Mouse (Mus musculus) stomach, embryonic 16.5 days (tissue): ENCODE results near the gene Psd. TPM values are rescaled to one million over a fixed set of nuclear protein-coding genes. Genes with fewer than 3 reads are reported as not detected.

ENCODE experiments used
- ATAC-seq: fragments of 200-750 bp; cut with Nextera tagmentation; 2 replicates; pipeline ENCODE4 v1.8.0; 2017; ENCODE audit warnings: moderate number of reproducible peaks, moderate TSS enrichment; ENCODE audit not compliant: insufficient read depth, low FRiP score
- H3K27ac ChIP-seq: fragments of 300-500 bp; sonication (generic); 2 replicates; pipeline ENCODE4 v1.5.1; 2014; ENCODE audit warnings: low read length
- H3K27me3 ChIP-seq: fragments of 300-500 bp; sonication (generic); 2 replicates; pipeline ENCODE4 v1.6.1; 2014; ENCODE audit warnings: low read length, control low read depth, mixed read lengths; ENCODE audit not compliant: control insufficient read depth, insufficient read depth
- H3K36me3 ChIP-seq: fragments of 300-500 bp; sonication (generic); 2 replicates; pipeline ENCODE4 v1.6.1; 2014; ENCODE audit warnings: low read length; ENCODE audit not compliant: control insufficient read depth, insufficient read depth
- H3K4me1 ChIP-seq: fragments of 300-500 bp; sonication (generic); 2 replicates; pipeline ENCODE4 v1.6.1; 2014; ENCODE audit warnings: low read length, control low read depth, mixed read lengths; ENCODE audit not compliant: control insufficient read depth, insufficient read depth
- H3K4me2 ChIP-seq: fragments of 300-500 bp; sonication (generic); 2 replicates; pipeline ENCODE4 v1.6.1; 2014; ENCODE audit warnings: low read depth, low read length, mixed read lengths
- H3K4me3 ChIP-seq: fragments of 300-500 bp; sonication (generic); replicated peaks from 2 replicates; pipeline ENCODE4 v1.5.1; 2014; ENCODE audit warnings: mild to moderate bottlenecking, low read length
- H3K9ac ChIP-seq: fragments of 300-500 bp; sonication (generic); 2 replicates; pipeline ENCODE4 v1.6.1; 2014; ENCODE audit warnings: low read length
- H3K9me3 ChIP-seq: fragments of 300-500 bp; sonication (generic); replicated peaks from 2 replicates; pipeline ENCODE4 v1.6.1; 2016; ENCODE audit warnings: low read length, control low read depth; ENCODE audit not compliant: control insufficient read depth
- WGBS: fragments of 180-500 bp; shearing (Covaris S2); extraction: QIAGEN DNeasy Blood & Tissue Kit; methylation state at CpG from one replicate; pipeline ENCODE4 v1.1.7; 2014; 5-methylcytosine and 5-hydroxymethylcytosine counted together
- polyA plus RNA-seq: library from polyadenylated mRNA; unstranded; fragments of >200 nt; fragmentation: Nextera tagmentation; extraction: Ambion mirVana; gene quantifications from 2 replicates; pipeline ENCODE4 v1.2.1, GENCODE M21; 2015

Gene Psd
- polyA plus RNA-seq, 1 experiment from 2014 or later = 23.0 TPM

GRCm38 (mm10) chr19:46317546-46317885 lies 9.4 kb downstream of the Psd start:
- peak; percentile 1; the same call in 1 of the 2 replicates for ATAC-seq
- peak overlapping the region; percentile 89 for H3K27ac ChIP-seq

GRCm38 (mm10) chr19:46316846-46317545 lies 10.0 kb downstream of the Psd start:
- peak overlapping the region; percentile 76 for H3K9ac ChIP-seq
- peak overlapping the region; percentile 61 for H3K4me2 ChIP-seq
- peaks cover 49% of the 10 kb centered on the region for H3K4me1 ChIP-seq
- H3K27ac ChIP-seq = peak overlapping the region; percentile 89
- peaks cover 44% of the 10 kb centered on the region for H3K27me3 ChIP-seq
- no peaks in the 10 kb centered on the region for H3K36me3 ChIP-seq
- ATAC-seq = no peak
- H3K4me3 ChIP-seq = peak overlapping the region; percentile 52
- no peaks in the 10 kb centered on the region for H3K9me3 ChIP-seq
- 31% methylated on average over 15 of the region's 15 CpGs for WGBS

More at GRCm38 (mm10) chr19:46317546-46317885, 9.4 kb downstream of the Psd start:
- Histone ChIP-seq H3K9ac (peak overlapping the region; percentile 76), H3K4me3 (peak overlapping the region; percentile 52), H3K4me1 (peaks cover 55% of the 10 kb centered on the region), H3K9me3 (no peaks in the 10 kb centered on the region), H3K27me3 (peaks cover 44% of the 10 kb centered on the region), H3K36me3 (no peaks in the 10 kb centered on the region), H3K4me2 (peak overlapping the region; percentile 61)
- WGBS = 1% methylated on average over 41 of the region's 48 CpGs

- Histone ChIP-seq H3K4me3 (peak overlapping the region; percentile 52), H3K9me3 (no peaks in the 10 kb centered on the region), H3K4me1 (peaks cover 41% of the 10 kb centered on the region), H3K36me3 (peaks cover 9% of the 10 kb centered on the region; the same call in 1 of the 2 replicates), H3K27me3 (peaks cover 44% of the 10 kb centered on the region), H3K4me2 (peak overlapping the region; percentile 61), H3K27ac (peak overlapping the region; percentile 89), H3K9ac (peak overlapping the region; percentile 76)
- 27% methylated on average over 12 of the region's 12 CpGs for WGBS
- ATAC-seq = peak; percentile 72
Observed at GRCm38 (mm10) chr19:46315752-46316610, 11.0 kb downstream of the Psd start.

GRCm38 (mm10) chr19:46314872-46315742 lies 11.8 kb downstream of the Psd start:
- Histone ChIP-seq H3K9me3 (no peaks in the 10 kb centered on the region), H3K27me3 (peaks cover 39% of the 10 kb centered on the region), H3K36me3 (peaks cover 12% of the 10 kb centered on the region; the same call in 1 of the 2 replicates), H3K4me1 (peaks cover 41% of the 10 kb centered on the region), H3K27ac (peak overlapping the region; percentile 85), H3K4me3 (peak overlapping the region; percentile 52), H3K4me2 (peak overlapping the region; percentile 61), H3K9ac (peak overlapping the region; percentile 22)
- 23% methylated on average over 14 of the region's 14 CpGs for WGBS
- peak; percentile 19; the same call in 1 of the 2 replicates for ATAC-seq

GRCm38 (mm10) chr19:46314151-46314601 lies 12.8 kb downstream of the Psd start:
- no peak for ATAC-seq
- peak overlapping the region; percentile 22; the same call in 1 of the 2 replicates for H3K9ac ChIP-seq
- WGBS = 21% methylated on average over 18 of the region's 18 CpGs
- peaks cover 36% of the 10 kb centered on the region for H3K4me1 ChIP-seq
- H3K27ac ChIP-seq = peak overlapping the region; percentile 85; the same call in 1 of the 2 replicates
- H3K27me3 ChIP-seq = peaks cover 30% of the 10 kb centered on the region
- H3K9me3 ChIP-seq = no peaks in the 10 kb centered on the region
- peak overlapping the region; percentile 61 for H3K4me2 ChIP-seq
- H3K4me3 ChIP-seq = no peak overlapping the region; the same call in 1 of the 2 replicates
- peaks cover 12% of the 10 kb centered on the region; the same call in 1 of the 2 replicates for H3K36me3 ChIP-seq

- H3K9me3 ChIP-seq = no peaks in the 10 kb centered on the region
- ATAC-seq = no peak
- no peak overlapping the region for H3K9ac ChIP-seq
- peaks cover 12% of the 10 kb centered on the region; the same call in 1 of the 2 replicates for H3K36me3 ChIP-seq
- H3K4me2 ChIP-seq = no peak overlapping the region
- H3K4me1 ChIP-seq = peaks cover 36% of the 10 kb centered on the region
- 68% methylated on average over 6 of the region's 6 CpGs for WGBS
- no peak overlapping the region for H3K4me3 ChIP-seq
- no peak overlapping the region for H3K27ac ChIP-seq
- peaks cover 25% of the 10 kb centered on the region for H3K27me3 ChIP-seq
Observed at GRCm38 (mm10) chr19:46313591-46313990, 13.4 kb downstream of the Psd start.

- Histone ChIP-seq H3K36me3 (peaks cover 12% of the 10 kb centered on the region; the same call in 1 of the 2 replicates), H3K9me3 (no peaks in the 10 kb centered on the region), H3K27ac (no peak overlapping the region), H3K27me3 (peaks cover 21% of the 10 kb centered on the region), H3K9ac (no peak overlapping the region), H3K4me2 (no peak overlapping the region), H3K4me1 (peaks cover 34% of the 10 kb centered on the region), H3K4me3 (no peak overlapping the region)
- 88% methylated on average over 9 of the region's 9 CpGs for WGBS
- no peak for ATAC-seq
Observed at GRCm38 (mm10) chr19:46313116-46313515, 13.8 kb downstream of the Psd start.

GRCm38 (mm10) chr19:46312566-46312965 lies 14.4 kb downstream of the Psd start:
- Histone ChIP-seq H3K27me3 (peaks cover 17% of the 10 kb centered on the region; the same call in 1 of the 2 replicates), H3K4me1 (peaks cover 31% of the 10 kb centered on the region), H3K27ac (no peak overlapping the region), H3K36me3 (peaks cover 12% of the 10 kb centered on the region; the same call in 1 of the 2 replicates), H3K4me2 (no peak overlapping the region), H3K4me3 (no peak overlapping the region), H3K9me3 (no peaks in the 10 kb centered on the region), H3K9ac (no peak overlapping the region)
- WGBS = 90% methylated on average over 21 of the region's 21 CpGs
- ATAC-seq = no peak
